Mouse (Mus musculus) neural tube, embryonic 12.5 days (tissue): ENCODE data around the gene Nop53. TPM values are rescaled to one million over a fixed set of nuclear protein-coding genes. Genes with fewer than 3 reads are reported as not detected.

Experiments
- ATAC-seq: fragments of 200-750 bp; cut with Nextera tagmentation; 2 replicates; pipeline ENCODE4 v1.8.0; 2017; ENCODE audit warnings: low read depth, mild to moderate bottlenecking, moderate TSS enrichment, moderate library complexity; ENCODE audit not compliant: low FRiP score
- H3K27ac ChIP-seq: fragments of 300-500 bp; sonication (generic); 2 replicates; pipeline ENCODE4 v1.5.1; 2016
- H3K27me3 ChIP-seq: fragments of 300-500 bp; sonication (generic); replicated peaks from 2 replicates; pipeline ENCODE4 v1.6.1; 2016; ENCODE audit warnings: mild to moderate bottlenecking
- H3K36me3 ChIP-seq: fragments of 300-500 bp; sonication (generic); 2 replicates; pipeline ENCODE4 v1.6.1; 2016; ENCODE audit warnings: mild to moderate bottlenecking
- H3K4me1 ChIP-seq: fragments of 300-500 bp; sonication (generic); 2 replicates; pipeline ENCODE4 v1.6.1; 2016
- H3K4me2 ChIP-seq: fragments of 300-500 bp; sonication (generic); replicated peaks from 2 replicates; pipeline ENCODE4 v1.6.1; 2016; ENCODE audit warnings: mild to moderate bottlenecking
- H3K4me3 ChIP-seq: fragments of 300-500 bp; sonication (generic); 2 replicates; pipeline ENCODE4 v1.5.1; 2016
- H3K9ac ChIP-seq: fragments of 300-500 bp; sonication (generic); 2 replicates; pipeline ENCODE4 v1.6.1; 2016; ENCODE audit warnings: mild to moderate bottlenecking
- H3K9me3 ChIP-seq: fragments of 300-500 bp; sonication (generic); 2 replicates; pipeline ENCODE4 v1.6.1; 2016; ENCODE audit warnings: mild to moderate bottlenecking
- WGBS: fragments of 180-500 bp; shearing (Covaris S2); methylation state at CpG from one replicate; pipeline ENCODE4 v1.1.7; 2016; 5-methylcytosine and 5-hydroxymethylcytosine counted together
- polyA plus RNA-seq: library from polyadenylated mRNA; unstranded; fragments of >200 nt; fragmentation: Nextera tagmentation; extraction: Ambion mirVana; gene quantifications from 2 replicates; pipeline ENCODE4 v1.2.1, GENCODE M21; 2016

Gene Nop53
- 157 and 169 TPM in 2 replicates for polyA plus RNA-seq

- ATAC-seq = peak; percentile 95
- Histone ChIP-seq H3K4me2 (peak within 1 kb of the TSS; percentile 84), H3K9ac (peak within 1 kb of the TSS; percentile 72), H3K27ac (peak within 1 kb of the TSS; percentile 75; the same call in 1 of the 2 replicates), H3K4me3 (peak within 1 kb of the TSS; percentile 76), H3K36me3 (peaks cover 36% of the 10 kb centered on the region), H3K9me3 (no peaks in the 10 kb centered on the region), H3K4me1 (peaks cover 16% of the 10 kb centered on the region), H3K27me3 (no peaks in the 10 kb centered on the region)
- WGBS = 2% methylated on average over 59 of the region's 59 CpGs
Observed at GRCm38 (mm10) chr7:15945721-15946536, at the start of gene Nop53. Gene Nop53 (minus strand): TSS chr7:15946074.

DNA sequence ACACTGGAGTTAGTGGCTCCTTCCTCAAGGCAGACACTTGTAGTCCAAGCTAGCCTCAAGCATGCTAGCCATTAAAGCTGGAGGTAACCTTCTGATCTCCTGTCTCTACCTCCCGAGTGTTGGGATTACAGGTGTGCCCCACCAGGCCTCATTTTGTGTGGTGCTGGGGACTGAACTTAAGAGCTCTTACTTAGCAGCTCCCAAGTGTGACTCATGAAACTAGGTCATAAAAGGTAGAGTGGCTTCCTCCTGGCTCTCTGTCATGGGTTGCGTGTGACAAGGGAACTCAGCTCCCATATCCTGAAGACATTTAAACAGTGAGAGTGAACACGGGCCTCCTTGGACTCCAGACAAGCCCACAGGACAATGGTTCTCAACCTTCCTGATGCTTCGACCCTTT, 47.9 kb upstream of the Nop53 start:
- Histone ChIP-seq H3K4me3 (no peak overlapping the region), H3K36me3 (peaks cover 85% of the 10 kb centered on the region), H3K4me2 (no peak overlapping the region), H3K27ac (no peak overlapping the region), H3K4me1 (no peaks in the 10 kb centered on the region), H3K9ac (no peak overlapping the region), H3K27me3 (no peaks in the 10 kb centered on the region), H3K9me3 (no peaks in the 10 kb centered on the region)
- no peak for ATAC-seq
- 94% methylated on average over 4 of the region's 4 CpGs for WGBS

- peaks cover 89% of the 10 kb centered on the region for H3K36me3 ChIP-seq
- no peaks in the 10 kb centered on the region for H3K27me3 ChIP-seq
- H3K4me1 ChIP-seq = no peaks in the 10 kb centered on the region
- H3K9me3 ChIP-seq = no peaks in the 10 kb centered on the region
- 87% methylated on average over 3 of the region's 3 CpGs for WGBS
- no peak for ATAC-seq
- H3K27ac ChIP-seq = no peak overlapping the region
- H3K4me2 ChIP-seq = no peak overlapping the region
- no peak overlapping the region for H3K9ac ChIP-seq
- H3K4me3 ChIP-seq = no peak overlapping the region
Observed at GRCm38 (mm10) chr7:15993152-15993551, 47.3 kb upstream of the Nop53 start.

- no peaks in the 10 kb centered on the region for H3K4me1 ChIP-seq
- 95% methylated on average over 3 of the region's 3 CpGs for WGBS
- H3K36me3 ChIP-seq = peaks cover 89% of the 10 kb centered on the region
- H3K4me2 ChIP-seq = no peak overlapping the region
- H3K9ac ChIP-seq = no peak overlapping the region
- no peaks in the 10 kb centered on the region for H3K27me3 ChIP-seq
- H3K27ac ChIP-seq = no peak overlapping the region
- H3K4me3 ChIP-seq = no peak overlapping the region
- no peak for ATAC-seq
- H3K9me3 ChIP-seq = no peaks in the 10 kb centered on the region
Observed at GRCm38 (mm10) chr7:15991764-15992163, 45.9 kb upstream of the Nop53 start.

DNA sequence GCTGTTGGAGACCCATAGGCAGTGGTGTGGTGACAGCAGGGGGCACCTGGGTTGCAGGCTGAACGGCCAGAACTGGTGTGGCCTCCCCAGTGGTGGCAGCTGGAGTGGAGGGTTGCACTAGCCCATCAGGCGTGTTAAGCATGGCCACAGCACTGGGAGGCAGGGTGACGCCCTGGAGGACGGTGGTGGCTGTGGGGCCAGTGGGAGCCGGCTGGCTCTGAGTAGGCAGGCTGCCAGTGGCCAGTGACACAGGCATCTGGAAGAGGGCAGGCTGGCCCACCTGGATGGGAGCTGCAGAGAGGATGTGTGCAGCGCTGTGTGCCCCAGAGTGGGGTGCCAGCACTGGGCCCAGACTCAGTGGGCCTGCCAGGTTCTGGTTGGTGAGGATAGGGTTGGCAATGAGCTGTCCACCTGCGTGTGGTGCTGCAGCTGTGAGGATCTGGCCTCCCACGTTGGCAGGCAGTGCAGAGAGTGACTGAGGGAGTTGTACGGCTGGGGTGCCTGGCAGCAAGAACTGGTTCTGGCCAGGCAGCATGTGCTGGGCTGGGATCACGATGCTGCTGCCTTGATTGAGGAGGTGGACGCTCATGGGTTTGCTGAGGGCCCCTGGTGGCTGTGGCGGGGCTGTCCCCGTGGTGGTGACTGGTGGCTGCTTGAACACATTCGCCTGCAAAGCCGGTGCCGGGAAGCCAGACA, 41.9 kb upstream of the Nop53 start:
- Histone ChIP-seq H3K36me3 (peaks cover 73% of the 10 kb centered on the region), H3K27ac (no peak overlapping the region), H3K4me2 (no peak overlapping the region), H3K27me3 (no peaks in the 10 kb centered on the region), H3K9me3 (no peaks in the 10 kb centered on the region), H3K4me3 (no peak overlapping the region), H3K9ac (no peak overlapping the region), H3K4me1 (no peaks in the 10 kb centered on the region)
- 0 out of 2 replicates have a peak, but pooled peaks have one; percentile 8 for ATAC-seq
- 92% methylated on average over 16 of the region's 16 CpGs for WGBS

DNA sequence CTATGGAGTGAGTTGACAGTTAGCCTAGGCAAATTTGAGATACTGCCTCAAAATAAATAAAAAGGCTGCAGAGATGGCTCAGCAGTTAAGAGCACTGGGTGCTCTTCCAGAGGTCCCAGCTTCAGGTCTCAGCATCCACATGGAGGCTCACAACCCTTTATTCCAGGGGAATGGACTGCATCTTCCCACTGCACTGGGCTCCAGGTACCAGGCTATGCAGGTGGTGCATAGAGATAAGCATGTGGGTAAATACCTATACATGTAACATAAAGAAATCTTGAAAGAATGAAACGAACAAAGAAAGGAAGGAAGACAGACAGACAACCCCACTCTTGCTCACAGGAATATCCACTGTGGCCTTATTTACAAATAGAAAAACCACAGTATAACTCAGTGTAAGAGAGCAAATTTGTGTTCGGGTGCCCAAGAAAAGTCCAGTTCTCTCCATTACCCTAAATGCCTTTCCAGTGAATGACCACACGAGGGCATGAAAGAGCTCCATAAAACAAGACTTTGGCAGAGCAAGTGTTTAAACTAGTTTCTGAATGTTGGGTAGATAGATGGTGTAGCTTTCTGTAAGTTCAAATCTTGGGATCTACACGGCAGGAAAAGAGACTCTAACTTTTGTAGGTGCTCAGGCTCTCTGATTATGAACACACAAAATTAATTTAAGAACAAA, 37.0 kb upstream of the Nop53 start:
- H3K4me1 ChIP-seq = no peaks in the 10 kb centered on the region
- H3K9ac ChIP-seq = no peak overlapping the region
- ATAC-seq = no peak
- H3K9me3 ChIP-seq = no peaks in the 10 kb centered on the region
- peaks cover 63% of the 10 kb centered on the region for H3K36me3 ChIP-seq
- no peak overlapping the region for H3K27ac ChIP-seq
- H3K4me3 ChIP-seq = no peak overlapping the region
- 43% methylated on average over 4 of the region's 4 CpGs for WGBS
- no peaks in the 10 kb centered on the region for H3K27me3 ChIP-seq
- no peak overlapping the region for H3K4me2 ChIP-seq

DNA sequence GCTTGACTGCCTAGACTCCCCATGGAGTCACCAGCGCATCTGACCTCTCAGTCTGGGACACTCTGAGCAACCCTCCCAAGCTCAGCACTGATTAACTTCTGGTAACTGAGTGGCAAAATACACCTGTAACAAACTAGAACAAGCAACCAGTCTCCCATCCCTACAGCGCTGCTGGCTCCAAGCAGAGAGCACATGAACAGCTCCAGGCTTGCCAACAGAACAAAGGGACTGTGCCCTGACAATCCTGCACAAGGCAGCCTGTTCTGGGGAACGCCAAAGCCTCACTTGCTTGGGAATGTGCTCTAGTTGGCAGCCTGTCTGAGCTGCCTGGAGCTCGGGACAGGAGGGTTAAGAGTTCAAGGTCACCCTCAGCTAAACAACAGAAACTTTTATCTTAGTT, 35.7 kb upstream of the Nop53 start:
- WGBS = 87% methylated on average over 4 of the region's 4 CpGs
- no peak overlapping the region for H3K27ac ChIP-seq
- H3K27me3 ChIP-seq = no peaks in the 10 kb centered on the region
- no peak overlapping the region for H3K4me3 ChIP-seq
- no peak overlapping the region for H3K4me2 ChIP-seq
- H3K9me3 ChIP-seq = no peaks in the 10 kb centered on the region
- no peaks in the 10 kb centered on the region for H3K4me1 ChIP-seq
- no peak overlapping the region for H3K9ac ChIP-seq
- no peak for ATAC-seq
- peaks cover 63% of the 10 kb centered on the region for H3K36me3 ChIP-seq

DNA sequence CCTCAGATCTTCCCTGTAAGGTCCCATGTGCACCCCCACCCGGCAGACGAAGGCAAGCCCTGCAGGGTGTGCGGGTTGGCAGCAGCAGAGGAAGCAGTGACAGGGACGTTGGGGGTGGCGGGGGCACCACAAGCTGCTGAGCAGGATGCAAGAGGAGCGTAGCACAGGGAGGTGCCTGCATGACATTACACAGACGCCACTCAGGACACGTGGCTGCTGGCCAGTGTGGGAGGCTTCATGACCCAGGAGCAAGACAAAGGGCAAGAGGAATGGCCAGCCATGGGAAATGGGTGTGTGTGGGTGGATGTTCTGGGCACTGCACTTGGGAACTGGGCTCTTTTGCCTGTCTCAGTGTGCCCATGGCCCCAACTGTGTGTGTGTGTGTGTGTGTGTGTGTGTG, 34.4 kb upstream of the Nop53 start:
- no peaks in the 10 kb centered on the region for H3K9me3 ChIP-seq
- H3K4me1 ChIP-seq = no peaks in the 10 kb centered on the region
- no peaks in the 10 kb centered on the region for H3K27me3 ChIP-seq
- H3K4me3 ChIP-seq = no peak overlapping the region
- 90% methylated on average over 8 of the region's 8 CpGs for WGBS
- H3K36me3 ChIP-seq = peaks cover 65% of the 10 kb centered on the region
- H3K4me2 ChIP-seq = no peak overlapping the region
- no peak for ATAC-seq
- no peak overlapping the region for H3K27ac ChIP-seq
- H3K9ac ChIP-seq = no peak overlapping the region

- ATAC-seq = no peak
- H3K4me2 ChIP-seq = no peak overlapping the region
- peaks cover 91% of the 10 kb centered on the region for H3K36me3 ChIP-seq
- no peak overlapping the region for H3K4me3 ChIP-seq
- H3K4me1 ChIP-seq = no peaks in the 10 kb centered on the region
- no peak overlapping the region for H3K27ac ChIP-seq
- H3K27me3 ChIP-seq = no peaks in the 10 kb centered on the region
- H3K9ac ChIP-seq = no peak overlapping the region
- WGBS = 74% methylated on average over 4 of the region's 4 CpGs
- H3K9me3 ChIP-seq = no peaks in the 10 kb centered on the region
Observed at GRCm38 (mm10) chr7:15975904-15976303, 30.0 kb upstream of the Nop53 start.

DNA sequence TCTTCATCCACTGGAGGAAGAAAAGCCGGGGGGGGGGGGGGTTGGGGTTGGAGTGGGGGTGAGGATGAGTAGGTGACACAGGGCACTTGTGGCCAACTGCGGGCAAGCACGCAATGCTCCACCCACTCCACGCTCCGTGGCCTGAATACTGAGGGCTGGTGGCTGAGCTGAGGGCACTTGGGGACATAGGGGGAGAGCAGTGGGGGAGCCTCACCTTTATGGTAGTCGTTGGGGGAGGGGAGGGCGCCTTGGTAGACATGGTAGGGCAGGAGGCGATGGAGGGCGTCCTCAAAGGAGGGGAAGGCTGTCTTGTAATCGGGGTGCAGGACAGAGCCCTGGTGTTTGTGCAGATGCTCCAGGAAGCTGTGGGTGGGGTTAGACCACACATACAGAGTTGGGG, 29.6 kb upstream of the Nop53 start:
- no peaks in the 10 kb centered on the region for H3K4me1 ChIP-seq
- no peak for ATAC-seq

DNA sequence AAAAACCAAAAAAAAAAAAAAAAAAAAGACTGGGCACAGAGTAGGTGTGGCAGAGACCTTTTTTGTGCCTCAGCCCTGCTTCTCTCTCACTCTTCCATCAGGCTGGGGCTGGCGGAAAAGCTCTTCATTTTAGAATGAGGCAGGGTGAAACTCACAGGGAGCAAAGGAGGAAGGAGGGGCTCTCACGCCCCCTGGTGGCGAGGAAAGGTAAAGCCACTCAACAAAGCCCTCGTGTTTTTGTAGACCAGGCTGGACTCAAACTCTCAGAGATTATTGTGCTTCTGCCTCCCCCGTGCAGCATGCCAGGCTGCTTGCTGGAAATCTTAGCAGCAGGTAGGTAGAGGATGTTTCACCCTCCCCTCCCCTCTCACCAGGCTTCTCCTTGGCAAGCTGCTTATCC, 28.8 kb upstream of the Nop53 start:
- Histone ChIP-seq H3K9me3 (no peaks in the 10 kb centered on the region), H3K4me1 (no peaks in the 10 kb centered on the region), H3K4me2 (no peak overlapping the region), H3K27me3 (no peaks in the 10 kb centered on the region), H3K36me3 (peaks cover 88% of the 10 kb centered on the region), H3K27ac (no peak overlapping the region), H3K4me3 (no peak overlapping the region), H3K9ac (no peak overlapping the region)
- 58% methylated on average over 5 of the region's 5 CpGs for WGBS
- no peak for ATAC-seq

More for the DNA sequence above, 29.6 kb upstream of the Nop53 start:
- Histone ChIP-seq H3K36me3 (peaks cover 87% of the 10 kb centered on the region), H3K9me3 (no peaks in the 10 kb centered on the region), H3K27me3 (no peaks in the 10 kb centered on the region), H3K9ac (no peak overlapping the region), H3K4me3 (no peak overlapping the region), H3K27ac (no peak overlapping the region), H3K4me2 (no peak overlapping the region)
- WGBS = 96% methylated on average over 10 of the region's 10 CpGs

DNA sequence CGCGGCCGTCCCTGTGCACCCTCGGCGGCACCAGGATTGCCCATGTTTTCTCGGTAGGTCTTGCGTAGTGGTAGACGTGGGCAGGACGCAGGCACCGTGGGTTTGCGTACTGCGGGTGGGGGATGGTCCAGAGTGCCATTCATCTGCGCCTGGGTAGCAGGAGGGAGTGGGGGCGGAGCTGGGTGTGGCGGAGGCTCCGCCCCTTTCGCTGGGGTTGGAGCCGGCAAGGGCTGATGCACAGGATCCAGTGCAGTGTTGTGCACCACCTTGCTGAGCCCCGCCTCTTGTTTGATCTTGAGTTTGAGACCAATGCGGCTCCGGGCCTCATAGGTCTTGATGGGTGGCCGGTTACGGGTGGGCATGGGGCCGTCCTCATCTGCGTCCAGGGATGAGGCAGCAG, 26.4 kb upstream of the Nop53 start:
- Histone ChIP-seq H3K27ac (no peak overlapping the region), H3K36me3 (peaks cover 64% of the 10 kb centered on the region), H3K27me3 (no peaks in the 10 kb centered on the region), H3K4me3 (no peak overlapping the region), H3K4me1 (no peaks in the 10 kb centered on the region), H3K4me2 (no peak overlapping the region), H3K9me3 (no peaks in the 10 kb centered on the region), H3K9ac (no peak overlapping the region)
- peak; percentile 6; the same call in 1 of the 2 replicates for ATAC-seq
- WGBS = 60% methylated on average over 25 of the region's 25 CpGs
